Mouse (Mus musculus) midbrain, embryonic 10.5 days (tissue): ENCODE measurements at regions not wholly inside any gene's neighbourhood (a gene's known extent, or its start where the extent isn't known, plus 50 kb on each side); places are given as distances from the start of the nearest gene placed in this dataset.

Experiments used
- DNase-seq: peaks from one replicate; pipeline ENCODE4 v3.0.0-alpha.2; 2017; ENCODE audit warnings: low spot score
- H3K27ac ChIP-seq: fragments of 300-500 bp; sonication (generic); replicated peaks from 2 replicates; pipeline ENCODE4 v1.5.1; 2016; ENCODE audit warnings: mild to moderate bottlenecking
- H3K27me3 ChIP-seq: fragments of 300-500 bp; sonication (generic); 2 replicates; pipeline ENCODE4 v1.6.1; 2016; ENCODE audit warnings: low read depth, mild to moderate bottlenecking; ENCODE audit not compliant: poor library complexity, severe bottlenecking
- H3K36me3 ChIP-seq: fragments of 300-500 bp; sonication (generic); 2 replicates; pipeline ENCODE4 v1.6.1; 2016; ENCODE audit warnings: mild to moderate bottlenecking, moderate library complexity
- H3K4me1 ChIP-seq: fragments of 300-500 bp; sonication (generic); 2 replicates; pipeline ENCODE4 v1.6.1; 2016
- H3K4me3 ChIP-seq: fragments of 300-500 bp; sonication (generic); 2 replicates; pipeline ENCODE4 v1.5.1; 2016; ENCODE audit warnings: mild to moderate bottlenecking, moderate library complexity
- H3K9me3 ChIP-seq: fragments of 300-500 bp; sonication (generic); replicated peaks from 2 replicates; pipeline ENCODE4 v1.6.1; 2016; ENCODE audit warnings: mild to moderate bottlenecking
- WGBS: fragments of 180-500 bp; shearing (Covaris S2); methylation state at CpG from one replicate; pipeline ENCODE4 v1.1.7; 2016; 5-methylcytosine and 5-hydroxymethylcytosine counted together

DNA sequence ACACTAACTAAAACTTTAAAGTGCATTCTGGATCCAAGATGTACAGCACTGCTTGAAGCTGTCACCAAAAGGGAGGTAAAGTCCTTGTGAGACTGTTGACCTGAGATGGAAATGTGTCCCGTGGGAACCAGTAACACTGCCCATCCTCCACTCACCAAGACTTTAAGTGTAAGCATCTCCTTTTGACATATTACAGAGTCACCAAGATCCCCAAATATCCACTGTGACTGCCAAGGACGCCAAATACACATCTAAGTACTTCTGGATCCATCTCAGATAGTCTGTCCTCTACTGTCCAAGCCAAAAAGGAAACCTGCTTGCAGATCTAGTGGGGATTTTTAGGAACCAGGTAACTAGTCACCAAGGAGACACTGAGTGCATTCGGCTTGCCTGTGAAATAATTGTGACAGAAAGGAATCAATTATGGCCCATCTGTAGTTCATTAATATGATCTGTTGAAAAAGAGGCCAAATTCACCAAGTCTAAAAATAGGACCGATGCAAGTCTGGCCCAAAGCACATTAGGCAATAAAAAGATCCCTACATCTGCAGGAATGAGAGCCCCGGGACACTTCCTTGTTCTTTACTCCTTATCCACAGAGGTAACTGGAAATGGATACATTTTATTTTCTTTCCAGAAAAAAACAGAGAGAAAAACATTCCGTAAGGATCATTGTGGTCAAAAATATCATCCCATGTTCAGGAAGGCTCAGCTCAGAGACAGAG lies 157.8 kb upstream of the Irf2bp2 start:
- DNase-seq, result no peak

DNA sequence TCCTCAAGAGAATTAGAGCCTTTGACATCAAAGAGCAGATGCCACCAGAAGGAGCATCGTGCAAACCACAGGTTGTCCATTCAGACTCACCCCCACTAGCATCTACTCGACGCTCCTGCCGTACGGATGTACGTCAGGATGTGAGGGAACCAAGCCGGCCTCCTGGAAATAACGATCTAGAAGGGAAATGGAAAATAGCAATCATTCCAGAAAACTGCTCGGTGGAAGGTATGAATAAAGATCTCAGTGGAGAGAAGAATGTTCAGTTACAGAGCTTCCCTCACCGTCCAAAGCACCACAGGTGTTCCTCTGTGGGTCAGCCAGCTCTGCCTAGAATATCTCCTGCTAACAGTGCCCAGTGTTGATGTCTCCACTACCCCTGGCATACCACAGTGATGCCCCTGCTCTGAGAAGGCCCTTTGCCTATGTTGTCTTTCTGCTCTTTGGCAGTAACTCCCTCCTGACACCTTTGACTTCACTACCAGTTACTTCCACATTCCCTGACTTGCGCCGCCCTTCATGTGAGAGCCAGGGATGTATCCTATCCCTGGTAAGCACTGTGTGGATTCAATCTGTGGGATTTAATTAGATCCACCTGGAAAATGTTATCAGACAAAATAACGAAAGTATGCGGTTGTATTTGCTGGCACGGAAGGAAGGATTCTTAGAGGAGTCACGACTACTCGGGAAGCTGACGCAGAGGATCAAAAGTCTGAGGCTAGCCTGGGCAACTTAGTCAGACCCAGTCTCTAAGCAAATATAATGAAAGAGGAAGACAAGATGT lies 152.4 kb upstream of the Irf2bp2 start:
- Histone ChIP-seq H3K9me3 (no peaks in the 10 kb centered on the region), H3K4me1 (peaks cover 15% of the 10 kb centered on the region), H3K36me3 (no peaks in the 10 kb centered on the region), H3K27ac (no peak overlapping the region), H3K27me3 (no peaks in the 10 kb centered on the region), H3K4me3 (no peak overlapping the region)
- WGBS, result 71% methylated on average over 18 of the region's 18 CpGs
- DNase-seq, result no peak

More for the DNA sequence above, 157.8 kb upstream of the Irf2bp2 start:
- 80% methylated on average over 6 of the region's 6 CpGs for WGBS
- Histone ChIP-seq H3K4me1 (peaks cover 6% of the 10 kb centered on the region), H3K27ac (no peak overlapping the region), H3K4me3 (no peak overlapping the region), H3K9me3 (no peaks in the 10 kb centered on the region), H3K36me3 (no peaks in the 10 kb centered on the region), H3K27me3 (no peaks in the 10 kb centered on the region)

DNA sequence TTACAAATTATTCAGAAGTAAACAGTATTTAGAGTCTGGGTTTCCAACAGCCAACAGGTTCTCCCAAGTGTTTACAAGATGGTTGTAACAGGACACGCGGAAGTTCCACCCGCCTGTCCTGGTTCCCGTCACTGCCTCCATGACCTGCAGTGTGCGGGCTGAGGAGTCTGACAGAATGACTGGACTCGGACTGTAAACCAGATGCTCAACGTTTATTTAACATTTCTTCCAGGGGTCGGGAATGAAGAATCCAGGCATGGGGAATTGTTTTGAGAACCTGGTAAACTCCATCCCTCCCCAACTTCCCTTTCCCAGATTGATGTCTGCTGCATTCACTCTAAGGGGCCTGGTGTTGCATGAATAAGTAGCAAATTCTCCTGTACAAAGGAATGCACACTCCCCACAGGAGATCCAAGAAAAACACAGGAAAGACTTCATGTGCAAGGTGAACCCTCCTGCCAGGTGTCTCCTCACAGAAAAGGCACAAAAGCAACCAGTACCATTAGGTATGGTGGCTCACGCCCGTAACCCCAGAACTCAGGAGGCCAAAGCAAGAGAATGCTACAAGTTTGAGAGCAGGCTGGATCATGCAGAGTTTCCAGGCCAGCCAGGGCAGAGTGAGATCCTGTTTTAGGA lies 151.1 kb upstream of the Irf2bp2 start:
- H3K27me3 ChIP-seq, result no peaks in the 10 kb centered on the region
- no peaks in the 10 kb centered on the region for H3K36me3 ChIP-seq
- no peaks in the 10 kb centered on the region for H3K9me3 ChIP-seq
- 82% methylated on average over 10 of the region's 10 CpGs for WGBS
- H3K27ac ChIP-seq, result no peak overlapping the region
- peaks cover 17% of the 10 kb centered on the region for H3K4me1 ChIP-seq
- DNase-seq, result no peak
- no peak overlapping the region for H3K4me3 ChIP-seq

DNA sequence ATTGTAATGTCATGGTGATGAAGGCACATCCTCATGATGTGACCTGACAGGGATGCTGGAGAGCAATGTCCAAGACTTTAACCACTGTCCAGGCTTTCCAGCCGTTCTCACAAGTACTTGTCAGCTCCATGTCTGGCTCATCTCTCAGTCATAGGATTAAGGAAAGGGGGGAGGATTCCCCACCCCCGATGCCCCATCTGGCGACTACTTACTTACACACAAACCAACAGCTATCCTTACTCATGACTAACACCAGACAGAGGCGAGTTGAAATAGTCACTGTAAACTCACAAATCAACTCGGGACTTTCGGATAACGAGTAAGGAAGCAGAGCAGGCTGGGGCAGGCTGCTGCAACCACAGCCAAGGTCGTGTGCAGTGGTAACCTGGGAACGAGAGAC lies 149.5 kb upstream of the Irf2bp2 start:
- H3K36me3 ChIP-seq, result no peaks in the 10 kb centered on the region
- no peak overlapping the region for H3K27ac ChIP-seq
- H3K27me3 ChIP-seq, result no peaks in the 10 kb centered on the region
- H3K4me3 ChIP-seq, result no peak overlapping the region
- whole genome bisulfite sequencing, result 89% methylated on average over 9 of the region's 9 CpGs
- peaks cover 17% of the 10 kb centered on the region for H3K4me1 ChIP-seq
- DNase-seq, result no peak
- H3K9me3 ChIP-seq, result no peaks in the 10 kb centered on the region

DNA sequence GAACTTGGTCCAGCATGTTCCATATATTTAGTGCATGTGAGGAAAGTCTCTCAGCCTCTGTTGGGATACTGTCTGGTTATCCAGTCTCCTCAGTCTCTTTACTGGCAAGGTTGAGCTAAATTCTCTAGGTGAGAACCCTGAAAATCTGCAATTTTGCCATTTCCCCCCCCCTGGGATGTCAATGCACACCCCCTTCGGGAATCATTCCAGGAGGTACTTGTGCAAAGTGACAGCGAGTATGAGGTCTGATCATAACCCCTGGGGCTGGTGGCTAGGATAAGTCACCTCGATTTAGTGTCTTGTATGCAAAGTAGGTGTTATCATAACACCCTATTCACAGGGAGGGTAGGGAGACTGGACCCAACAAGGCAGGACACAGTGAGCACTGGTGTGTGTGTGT lies 148.3 kb upstream of the Irf2bp2 start:
- no peak overlapping the region for H3K4me3 ChIP-seq
- 83% methylated on average over 3 of the region's 3 CpGs for WGBS
- H3K9me3 ChIP-seq, result no peaks in the 10 kb centered on the region
- no peak overlapping the region for H3K27ac ChIP-seq
- H3K36me3 ChIP-seq, result no peaks in the 10 kb centered on the region
- H3K4me1 ChIP-seq, result peaks cover 20% of the 10 kb centered on the region
- H3K27me3 ChIP-seq, result no peaks in the 10 kb centered on the region
- no peak for DNase-seq

DNA sequence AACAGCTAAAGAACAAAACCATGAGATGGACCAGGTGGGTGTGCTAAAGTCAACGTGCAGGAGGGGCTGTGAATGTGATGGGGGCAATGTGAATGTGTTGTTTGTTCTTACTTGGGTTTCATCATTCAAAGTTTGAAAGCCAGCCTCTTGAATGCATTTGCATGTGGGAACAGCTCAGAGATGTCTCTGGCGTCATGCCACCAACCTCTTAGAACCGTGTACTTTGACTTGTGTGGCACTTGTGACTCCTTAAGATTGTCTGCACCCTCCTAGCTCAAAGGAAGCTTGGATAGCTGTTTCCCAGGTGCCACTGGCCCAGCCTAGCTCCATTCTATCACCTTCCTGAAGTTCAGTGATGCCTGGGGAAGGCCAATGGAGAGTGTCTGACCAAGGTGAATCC lies 147.2 kb upstream of the Irf2bp2 start:
- H3K27ac ChIP-seq, result peak overlapping the region; percentile 42; the same call in 1 of the 2 replicates
- H3K4me1 ChIP-seq, result peaks cover 30% of the 10 kb centered on the region
- H3K4me3 ChIP-seq, result no peak overlapping the region
- H3K9me3 ChIP-seq, result no peaks in the 10 kb centered on the region
- DNase-seq, result no peak
- H3K27me3 ChIP-seq, result no peaks in the 10 kb centered on the region
- WGBS, result 91% methylated on average over 3 of the region's 3 CpGs
- no peaks in the 10 kb centered on the region for H3K36me3 ChIP-seq

DNA sequence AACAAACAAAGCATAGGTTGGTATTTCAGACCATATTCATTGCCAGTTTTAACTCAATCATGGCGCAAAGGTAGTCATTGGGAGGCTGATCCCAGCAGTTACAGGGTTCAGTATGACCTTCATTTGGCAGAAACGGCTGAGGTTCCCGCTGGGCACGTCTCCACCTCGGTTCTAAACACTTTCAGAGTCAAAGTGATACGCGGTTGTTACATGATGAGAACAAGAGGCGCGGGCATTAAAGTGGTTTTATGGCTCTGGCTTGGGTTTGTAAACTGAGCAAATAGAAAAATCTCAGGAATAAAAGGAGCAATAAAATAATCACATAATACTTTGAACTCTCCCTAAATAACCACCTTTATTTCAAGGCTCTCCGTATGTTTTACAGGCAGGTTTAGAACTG lies 146.0 kb upstream of the Irf2bp2 start:
- Histone ChIP-seq H3K27ac (no peak overlapping the region), H3K27me3 (no peaks in the 10 kb centered on the region), H3K9me3 (no peaks in the 10 kb centered on the region), H3K36me3 (no peaks in the 10 kb centered on the region), H3K4me3 (no peak overlapping the region), H3K4me1 (peaks cover 43% of the 10 kb centered on the region)
- WGBS, result 92% methylated on average over 10 of the region's 10 CpGs
- DNase-seq, result no peak

DNA sequence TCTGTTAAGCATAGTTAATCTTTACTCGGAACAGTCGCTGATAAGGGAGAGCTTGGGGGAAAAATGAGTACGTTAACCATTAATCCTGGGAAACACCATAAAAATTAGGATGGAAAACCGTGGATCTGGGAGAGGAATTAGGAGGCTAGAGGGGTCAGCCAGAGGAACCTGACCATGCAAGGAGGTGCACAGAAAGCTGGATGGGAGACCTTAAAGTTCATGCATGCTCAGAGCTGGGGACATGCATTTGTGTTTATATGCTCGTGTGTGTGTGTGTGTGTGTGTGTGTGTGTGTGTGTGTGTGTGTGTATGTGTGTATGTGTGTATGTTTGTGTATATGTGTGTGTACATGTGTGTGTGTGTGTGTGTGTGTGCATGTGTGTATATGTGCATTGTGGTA lies 143.2 kb upstream of the Irf2bp2 start:
- WGBS, result 75% methylated on average over 5 of the region's 5 CpGs
- H3K4me1 ChIP-seq, result peaks cover 51% of the 10 kb centered on the region
- H3K9me3 ChIP-seq, result no peaks in the 10 kb centered on the region
- 0 out of 2 replicates have a peak overlapping the region, but pooled peaks have one; percentile 49 for H3K27ac ChIP-seq
- H3K4me3 ChIP-seq, result no peak overlapping the region
- no peaks in the 10 kb centered on the region for H3K27me3 ChIP-seq
- DNase-seq, result no peak
- H3K36me3 ChIP-seq, result no peaks in the 10 kb centered on the region

DNA sequence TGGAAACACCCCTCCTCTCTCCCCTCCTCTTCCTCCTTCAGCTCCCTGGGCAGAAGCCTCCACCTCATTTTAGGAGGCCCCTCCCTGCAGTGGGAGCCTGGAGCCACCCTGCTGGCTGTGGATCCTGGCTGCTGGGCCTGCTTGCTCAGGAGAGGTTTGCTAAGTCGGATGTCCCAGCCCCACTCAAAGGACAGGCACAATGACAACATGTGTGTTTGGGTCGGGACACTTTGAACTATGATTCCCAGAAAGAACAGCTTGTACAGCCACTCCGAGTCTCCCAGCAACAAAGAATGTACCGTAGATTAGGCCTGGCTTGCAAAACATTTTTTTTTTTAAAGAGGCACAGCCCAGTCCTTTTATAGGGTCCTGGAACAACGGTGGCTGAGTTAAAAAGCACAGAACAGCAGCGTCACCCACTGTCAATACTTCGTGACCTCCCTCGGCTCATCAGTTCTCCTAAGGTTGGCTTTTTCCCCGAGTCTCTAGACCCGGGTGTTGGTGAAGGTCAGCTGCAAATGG lies 142.7 kb upstream of the Irf2bp2 start:
- Histone ChIP-seq H3K4me1 (peaks cover 46% of the 10 kb centered on the region), H3K36me3 (no peaks in the 10 kb centered on the region), H3K9me3 (no peaks in the 10 kb centered on the region), H3K27ac (peak overlapping the region; percentile 82), H3K4me3 (no peak overlapping the region), H3K27me3 (no peaks in the 10 kb centered on the region; the same call in 1 of the 2 replicates)
- WGBS, result 31% methylated on average over 10 of the region's 10 CpGs
- DNase-seq, result peak; percentile 32

DNA sequence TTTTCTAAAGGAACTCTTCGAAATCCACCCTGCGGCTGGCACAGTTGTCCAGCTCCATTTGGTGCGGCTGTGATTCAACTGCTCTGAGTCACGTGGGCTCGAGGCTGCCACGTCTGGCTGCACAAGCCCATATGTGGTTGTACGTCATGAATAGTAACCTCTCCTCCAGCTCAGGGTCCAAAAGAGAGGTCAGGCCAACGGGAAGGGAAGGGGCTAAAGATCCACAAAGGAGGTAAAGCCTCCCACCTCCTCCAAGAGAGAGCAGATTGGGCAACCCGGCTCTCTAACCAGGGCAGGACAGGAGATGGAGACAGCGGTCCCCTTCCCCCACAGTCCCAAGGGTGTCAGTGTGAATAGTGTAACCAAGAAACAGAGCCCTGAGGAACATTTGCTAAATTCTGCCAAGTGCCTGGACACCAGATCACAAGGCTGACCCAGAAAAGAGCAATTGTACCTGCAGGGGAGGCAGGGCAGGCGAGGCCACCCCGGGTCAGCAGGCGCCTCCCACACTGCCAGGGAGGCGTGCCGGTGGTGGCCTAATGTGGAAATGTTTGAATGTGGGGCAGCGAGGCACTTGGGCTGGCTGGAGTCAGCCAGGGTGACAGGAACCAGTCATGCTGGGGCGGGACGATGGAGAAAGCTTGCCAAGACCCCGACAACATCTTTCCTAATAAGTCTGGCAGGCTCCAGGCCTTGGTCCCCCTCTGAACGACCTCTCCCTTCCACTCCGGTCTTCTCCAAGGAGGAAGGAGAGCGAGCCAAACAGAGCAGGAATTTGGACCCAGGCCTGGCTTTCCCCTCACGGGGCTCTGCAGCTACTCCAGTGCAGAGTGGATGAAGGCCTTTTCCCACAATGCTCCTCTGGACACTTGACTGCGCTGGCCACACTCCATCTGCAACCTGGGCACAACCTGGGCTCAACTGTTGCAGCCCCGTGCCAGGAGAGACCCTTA lies 142.0 kb upstream of the Irf2bp2 start:
- H3K4me3 ChIP-seq, result no peak overlapping the region
- H3K36me3 ChIP-seq, result no peaks in the 10 kb centered on the region
- H3K9me3 ChIP-seq, result no peaks in the 10 kb centered on the region
- 43% methylated on average over 25 of the region's 25 CpGs for WGBS
- no peaks in the 10 kb centered on the region; the same call in 1 of the 2 replicates for H3K27me3 ChIP-seq
- H3K27ac ChIP-seq, result peak overlapping the region; percentile 82
- H3K4me1 ChIP-seq, result peaks cover 40% of the 10 kb centered on the region
- peak; percentile 34 for DNase-seq

DNA sequence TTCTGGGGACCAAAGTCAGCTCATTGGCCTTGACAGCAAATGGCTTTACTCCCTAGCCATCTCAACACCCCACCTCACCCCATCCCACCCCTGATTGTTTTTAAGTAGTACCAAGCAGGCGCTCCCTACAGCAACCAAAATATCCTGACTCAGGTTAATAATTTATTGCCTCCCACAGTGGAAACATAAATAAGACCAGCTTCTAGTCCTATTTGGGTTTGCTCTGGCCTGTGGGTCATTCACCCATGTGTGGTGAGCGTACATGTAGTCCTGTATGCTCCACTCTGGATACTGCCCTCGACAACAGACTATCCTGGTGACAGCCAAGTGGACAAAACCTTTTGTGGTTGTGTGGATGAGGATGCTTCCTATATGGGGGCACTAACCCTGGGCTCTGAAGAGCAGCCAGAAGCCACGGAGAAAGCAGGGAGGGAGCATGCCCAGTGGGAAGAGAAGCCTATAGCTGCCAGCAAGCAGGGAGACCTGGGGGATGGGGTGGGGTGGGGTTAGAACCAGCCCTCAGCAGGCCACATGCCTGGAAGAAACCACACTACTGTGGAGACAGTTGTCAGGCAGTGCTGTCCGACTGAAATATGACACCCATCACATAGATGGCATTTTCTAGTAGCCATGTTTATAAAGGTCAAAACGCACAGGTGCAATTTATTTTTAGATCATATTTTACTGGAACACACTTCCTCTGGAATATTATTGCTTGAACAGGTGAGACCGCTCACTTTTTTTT lies 141.1 kb upstream of the Irf2bp2 start:
- H3K27ac ChIP-seq, result peak overlapping the region; percentile 82; the same call in 1 of the 2 replicates
- H3K27me3 ChIP-seq, result no peaks in the 10 kb centered on the region; the same call in 1 of the 2 replicates
- DNase-seq, result no peak
- no peak overlapping the region for H3K4me3 ChIP-seq
- no peaks in the 10 kb centered on the region for H3K36me3 ChIP-seq
- no peaks in the 10 kb centered on the region for H3K9me3 ChIP-seq
- H3K4me1 ChIP-seq, result peaks cover 40% of the 10 kb centered on the region
- WGBS, result 82% methylated on average over 7 of the region's 7 CpGs
